Mouse (Mus musculus) hematopoietic stem cell, adult 5-6 weeks (primary cell): ENCODE data around the gene Skil. TPM values are rescaled to one million over a fixed set of nuclear protein-coding genes. Genes with fewer than 3 reads are reported as not detected.

Experiments
- ATAC-seq, 2 experiments: fragments of 125-278 bp in 1 of 2; replicated peaks in 1 of 2; 2 replicates each; pipeline ENCODE4 v1.8.0; 2016 to 2017; ENCODE audit warnings: inconsistent platforms in 2 of 2, mild to moderate bottlenecking in 2 of 2, moderate number of reproducible peaks in 2 of 2, low read depth in 1 of 2, moderate TSS enrichment in 1 of 2; ENCODE audit not compliant: low FRiP score in 2 of 2, poor library complexity in 2 of 2, severe bottlenecking in 2 of 2, insufficient read depth in 1 of 2, low TSS enrichment in 1 of 2
- total RNA-seq: library from RNA; stranded (forward); fragments of 172-1452, 232-1000 nt; gene quantifications from 2 replicates; pipeline ENCODE4 v1.2.3, GENCODE M21; 2017

Gene Skil
- 49.2 and 65.2 TPM in 2 replicates for total RNA-seq

DNA sequence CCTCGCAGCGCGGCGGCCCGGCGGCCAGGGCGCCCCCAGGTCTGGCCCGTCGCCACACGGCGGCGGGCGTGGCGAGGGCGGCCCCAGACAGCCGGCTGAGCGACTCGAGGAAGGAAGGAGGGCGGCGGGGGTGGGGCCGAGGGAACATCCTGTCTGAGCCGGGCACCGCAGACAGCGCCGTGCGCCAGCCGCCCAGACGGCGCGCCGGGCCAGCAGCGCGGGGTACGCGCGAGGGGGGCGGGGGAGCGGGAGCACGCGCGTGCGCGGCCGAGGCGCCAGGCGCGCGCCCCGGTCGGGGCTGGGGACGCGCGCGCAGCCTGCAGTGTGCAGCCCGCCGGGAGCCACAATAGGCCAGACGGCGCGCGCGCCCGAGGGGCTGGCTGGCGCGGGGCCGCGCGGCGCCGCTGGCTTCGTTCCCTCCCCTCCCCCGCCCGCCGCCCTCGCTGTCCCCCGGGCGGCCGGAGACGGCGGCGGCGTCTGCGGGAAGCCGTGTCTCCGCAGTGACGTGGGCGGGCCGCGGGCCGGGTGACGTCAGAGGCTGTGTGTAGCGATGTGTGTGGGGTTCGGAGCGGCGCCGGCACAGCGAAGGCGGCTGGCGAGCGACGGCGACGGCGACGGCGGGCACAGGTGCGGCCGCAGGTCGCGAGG is at the start of gene Skil:
Gene Skil, plus strand, starts transcription at position 528 of the 648 bp plus-strand sequence.
- peak; percentile 66 to 77 for ATAC-seq

DNA sequence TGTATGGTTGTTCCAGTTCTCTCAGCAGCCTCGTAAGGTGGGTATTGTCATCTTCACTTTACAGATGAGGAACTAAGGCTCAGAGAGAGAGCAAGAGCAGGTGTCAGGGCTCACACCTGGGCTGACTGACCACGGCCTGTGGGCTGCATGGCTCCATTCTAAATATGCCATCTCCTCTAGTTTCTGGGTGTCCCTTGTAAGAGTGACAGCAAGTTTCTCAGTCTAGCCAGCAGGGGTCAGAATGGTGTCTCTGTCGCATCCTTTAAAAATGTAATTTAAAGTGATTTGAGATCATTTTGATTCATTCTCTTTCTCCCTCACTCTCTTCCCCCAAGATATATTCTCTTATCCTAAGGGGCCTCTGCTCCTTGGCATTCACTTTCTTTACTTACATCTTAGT is 47.6 kb upstream of the Skil start:
- peak; percentile 42 to 68; a peak in 3 of 4 replicates for ATAC-seq

DNA sequence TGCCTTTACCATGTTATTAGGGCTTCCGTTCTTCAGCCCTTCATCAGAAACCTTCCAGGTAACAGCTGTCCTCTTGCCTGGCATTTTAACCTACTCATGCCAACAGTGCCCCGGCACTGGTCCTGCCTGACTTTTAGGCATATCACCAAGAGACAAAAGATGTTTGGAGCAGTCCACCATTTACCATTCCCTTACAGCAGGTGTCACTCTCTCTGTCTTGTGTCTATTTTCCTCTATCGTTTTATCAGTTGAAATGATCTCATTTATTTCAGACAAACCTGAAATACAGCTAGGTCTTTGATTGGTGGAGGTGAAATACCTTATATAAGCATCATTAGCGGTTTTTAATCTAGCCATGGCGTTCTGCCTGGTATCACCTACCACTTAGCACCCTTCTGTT is 45.8 kb upstream of the Skil start:
- no peak for ATAC-seq

DNA sequence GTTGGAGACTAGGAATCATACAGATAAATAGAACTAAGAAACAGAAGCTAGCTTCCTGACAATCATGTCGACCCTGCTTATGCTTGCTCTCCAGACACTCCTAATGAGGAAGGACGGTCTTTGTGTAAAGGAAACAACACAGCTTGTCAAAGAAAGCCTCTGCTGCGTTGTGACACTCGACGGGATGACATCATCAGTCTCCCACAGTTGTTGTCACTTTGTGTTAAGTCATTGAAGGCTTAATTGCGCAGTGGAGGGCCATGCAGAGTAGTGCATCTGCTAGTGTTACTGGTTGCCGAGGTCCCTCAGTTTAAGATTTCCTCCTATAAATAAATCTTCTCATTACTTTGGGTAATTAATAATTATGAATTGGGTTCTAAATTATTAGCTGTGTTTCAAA is 44.5 kb upstream of the Skil start:
- no peak for ATAC-seq

DNA sequence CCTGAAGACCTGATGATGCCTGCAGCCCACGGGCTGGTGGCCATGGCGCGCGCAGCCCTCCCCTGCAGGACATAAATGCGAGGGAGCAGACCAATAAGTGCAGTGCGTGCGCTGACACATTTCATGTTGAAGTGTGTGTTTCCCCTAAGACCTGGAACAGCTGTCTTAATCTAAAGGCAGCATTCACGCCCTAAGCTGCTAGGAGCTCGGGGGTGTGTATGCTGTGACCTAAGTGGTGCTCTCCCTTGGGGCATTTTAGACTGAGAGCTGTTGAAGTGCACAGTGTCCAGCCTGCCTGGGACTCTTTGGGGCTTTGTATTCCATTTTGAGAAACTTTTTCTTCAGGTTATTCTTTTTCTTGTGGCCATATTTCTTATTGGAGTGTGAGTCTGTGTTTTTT is 43.1 kb upstream of the Skil start:
- no peak for ATAC-seq

DNA sequence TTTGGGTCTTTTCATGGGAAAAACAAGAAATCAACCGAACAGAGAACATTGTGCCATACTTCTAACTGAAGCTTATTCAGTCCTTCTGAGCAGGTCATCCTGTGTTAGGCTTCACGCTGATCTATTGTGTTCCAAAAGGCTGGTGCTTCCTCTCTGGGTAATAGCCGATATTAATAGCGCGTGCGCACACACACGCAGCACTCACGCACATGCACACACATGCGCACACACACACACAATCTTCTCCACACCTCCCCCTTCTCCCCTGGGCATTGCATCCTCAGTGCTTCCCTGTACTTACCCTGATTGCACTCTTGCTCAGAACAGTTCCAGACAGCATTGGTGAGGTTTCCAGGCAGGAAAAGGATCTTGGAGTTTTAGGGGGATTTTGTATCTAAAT is 41.7 kb upstream of the Skil start:
- no peak for ATAC-seq

DNA sequence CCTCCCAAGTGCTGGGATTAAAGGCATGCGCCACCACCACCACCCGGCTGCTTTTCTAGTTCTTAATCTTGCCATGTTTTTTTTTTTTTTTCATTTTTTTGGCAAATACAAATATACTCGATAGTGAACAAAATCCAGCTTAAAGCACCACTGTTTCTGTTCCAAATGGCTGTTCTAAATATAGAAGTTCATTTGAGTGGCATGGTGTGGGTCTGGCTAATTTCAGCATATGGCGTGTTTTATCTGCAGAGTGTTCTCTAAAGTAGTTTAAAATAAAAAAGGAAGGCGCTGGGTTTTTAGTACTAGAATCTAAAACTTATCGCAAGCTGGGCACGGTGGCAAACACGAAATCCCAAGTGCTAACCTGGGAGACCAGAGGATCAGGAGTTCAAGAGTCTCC is 40.0 kb upstream of the Skil start:
- ATAC-seq = no peak

DNA sequence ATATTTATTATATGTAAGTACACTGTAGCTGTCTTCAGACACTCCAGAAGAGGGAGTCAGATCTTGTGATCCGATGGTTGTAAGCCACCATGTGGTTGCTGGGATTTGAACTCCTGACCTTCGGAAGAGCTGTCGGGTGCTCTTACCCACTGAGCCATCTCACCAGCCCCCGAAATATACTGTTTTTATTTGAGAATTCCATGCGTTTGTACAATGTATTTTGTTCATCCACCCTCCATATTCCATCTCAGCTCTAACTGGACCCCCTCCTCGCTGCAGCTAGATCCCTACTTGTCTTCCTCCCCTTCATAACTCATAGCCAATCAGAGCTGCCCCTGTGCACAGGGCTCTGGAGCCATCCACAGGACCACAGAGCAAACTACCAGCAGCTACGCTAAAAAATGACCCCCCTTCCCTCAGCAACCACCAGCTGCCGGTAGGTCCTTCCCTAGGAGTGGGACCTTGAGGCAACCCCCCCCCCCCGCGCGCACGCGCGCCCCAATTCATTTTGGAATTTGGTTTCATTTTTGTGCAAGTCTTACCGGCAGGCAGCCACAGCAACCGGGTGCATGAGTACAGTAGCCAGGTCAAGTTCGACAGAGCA is 38.7 kb upstream of the Skil start:
- peak; percentile 40 to 43 for ATAC-seq

DNA sequence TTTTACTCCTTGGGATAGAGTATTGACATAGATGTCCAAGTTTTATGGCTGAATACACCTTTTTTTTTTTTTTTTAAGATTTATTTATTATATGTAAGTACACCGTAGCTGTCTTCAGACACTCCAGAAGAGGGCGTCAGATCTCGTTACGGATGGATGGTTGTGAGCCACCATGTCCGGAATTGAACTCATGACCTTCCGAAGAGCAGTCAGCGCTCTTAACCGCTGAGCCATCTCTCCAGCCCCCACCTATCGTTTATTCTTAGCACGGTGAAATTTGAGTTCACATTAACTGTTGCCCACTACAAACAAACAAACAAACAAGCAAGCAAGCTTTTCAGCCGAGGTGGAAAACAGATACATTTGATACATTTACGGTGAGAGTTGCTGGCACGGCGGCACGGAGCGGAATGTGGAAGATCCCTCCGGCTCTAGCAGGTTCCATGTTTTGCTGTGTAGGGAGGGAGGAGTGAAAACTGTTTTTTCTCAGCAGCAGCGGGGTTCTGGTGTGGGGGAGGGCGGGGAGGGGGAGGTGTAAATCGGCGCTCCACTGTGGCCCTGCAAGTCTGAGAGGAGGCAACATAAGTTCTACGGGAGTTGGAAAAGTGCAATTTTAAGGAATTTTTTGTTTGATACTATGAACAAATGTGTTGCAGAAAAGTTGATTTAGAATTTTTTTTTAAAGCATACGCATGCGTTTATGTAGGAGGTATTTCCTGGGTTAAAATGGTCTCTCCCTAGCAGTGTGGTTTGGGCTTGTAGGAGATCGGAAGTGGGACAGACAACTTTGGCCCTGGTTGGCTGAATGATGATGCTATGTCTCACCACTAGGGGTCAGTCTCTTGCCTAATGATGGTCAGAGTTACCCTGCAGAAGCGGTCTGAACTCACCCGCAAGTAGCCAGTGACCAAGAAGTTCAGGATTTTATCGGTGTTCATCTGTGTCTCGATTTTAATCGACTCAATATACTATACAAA is 37.9 kb upstream of the Skil start:
- peak; percentile 33 to 54; a peak in 3 of 4 replicates for ATAC-seq

DNA sequence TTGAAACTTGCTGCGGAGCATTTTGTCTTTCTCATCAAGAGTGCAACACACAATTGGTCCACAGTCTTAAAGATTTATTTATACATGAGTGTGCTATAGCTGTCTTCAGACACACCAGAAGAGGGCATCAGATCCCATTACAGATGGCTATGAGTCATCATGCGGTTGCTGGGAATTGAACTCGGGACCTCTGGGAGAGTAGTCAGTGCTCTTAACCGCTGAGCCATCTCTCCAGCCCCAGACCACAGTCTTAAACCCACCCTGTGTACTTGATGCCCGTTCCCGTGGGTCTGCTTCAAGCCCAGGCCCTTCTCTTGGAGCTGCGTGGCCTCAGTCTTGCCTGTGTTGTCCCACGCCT is 34.1 kb upstream of the Skil start:
- ATAC-seq = no peak

DNA sequence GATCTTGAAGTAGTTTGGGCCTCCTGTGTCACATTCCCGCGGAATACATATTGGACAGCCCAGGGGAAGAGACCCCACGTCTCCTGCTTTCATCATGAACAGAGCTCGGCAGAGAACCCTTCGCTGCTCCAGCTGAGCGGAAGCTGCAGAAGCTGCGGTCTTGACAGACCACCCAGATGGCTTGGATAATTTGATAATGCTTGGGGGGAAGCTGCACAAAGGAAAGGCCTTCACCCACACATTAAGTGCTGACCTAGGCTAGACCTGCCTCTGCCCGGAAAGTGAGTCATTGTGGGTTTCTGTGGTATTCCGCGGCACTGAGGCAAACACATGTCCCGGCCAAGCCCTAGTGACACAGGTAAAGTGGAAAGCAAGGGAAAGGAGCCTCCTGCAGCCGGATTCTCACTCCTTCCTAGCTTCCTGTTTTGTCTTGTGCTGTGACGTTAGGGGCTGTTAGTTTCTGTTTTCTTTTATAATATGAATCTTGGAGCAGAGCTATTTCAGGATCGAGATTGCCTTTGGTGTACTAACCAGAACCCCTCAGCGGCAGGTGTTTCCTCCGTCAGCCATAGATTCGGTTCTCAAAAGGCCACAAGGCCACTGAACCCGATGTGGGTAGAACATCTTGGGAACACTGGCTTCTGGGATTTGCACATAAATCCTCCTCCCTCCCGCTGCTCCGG is 33.6 kb upstream of the Skil start:
- peak; percentile 88 to 93 for ATAC-seq

DNA sequence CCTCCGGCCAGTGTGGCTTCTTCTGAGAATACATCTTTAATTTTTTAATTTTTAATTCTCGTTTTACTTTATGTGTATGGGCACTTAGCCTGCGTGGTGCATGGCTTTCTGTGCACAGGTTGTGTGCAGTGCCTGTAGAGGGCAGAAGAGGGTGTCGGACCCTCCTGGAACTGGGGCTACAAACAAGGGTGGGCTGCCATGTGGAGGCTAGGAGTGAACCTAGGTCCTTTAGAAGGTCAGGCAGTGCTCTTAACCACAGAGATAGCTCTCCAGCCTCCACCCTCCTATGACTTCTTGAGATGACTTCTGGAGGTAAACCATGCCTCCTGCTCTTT is 33.1 kb upstream of the Skil start:
- peak; percentile 31 to 46 for ATAC-seq

DNA sequence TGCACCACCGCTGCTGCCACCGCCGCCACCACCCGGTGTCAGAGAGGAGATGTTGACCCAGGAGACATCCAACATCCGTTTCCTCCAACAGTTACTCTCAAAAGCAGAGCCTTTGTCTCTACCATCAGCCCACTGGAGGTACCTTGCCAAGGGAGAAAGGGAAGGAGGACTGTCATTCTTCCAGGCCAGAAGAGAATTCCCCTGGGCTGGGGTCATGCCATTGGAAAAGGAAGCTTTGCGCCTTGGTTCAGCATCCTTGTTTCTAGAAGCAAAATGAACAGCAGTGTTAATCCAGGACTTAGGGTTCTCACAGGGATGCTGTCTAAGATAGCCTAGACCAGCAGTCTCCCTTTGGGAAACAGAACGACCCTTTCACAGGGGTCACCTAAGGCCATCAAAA is 32.5 kb upstream of the Skil start:
- ATAC-seq = no peak

DNA sequence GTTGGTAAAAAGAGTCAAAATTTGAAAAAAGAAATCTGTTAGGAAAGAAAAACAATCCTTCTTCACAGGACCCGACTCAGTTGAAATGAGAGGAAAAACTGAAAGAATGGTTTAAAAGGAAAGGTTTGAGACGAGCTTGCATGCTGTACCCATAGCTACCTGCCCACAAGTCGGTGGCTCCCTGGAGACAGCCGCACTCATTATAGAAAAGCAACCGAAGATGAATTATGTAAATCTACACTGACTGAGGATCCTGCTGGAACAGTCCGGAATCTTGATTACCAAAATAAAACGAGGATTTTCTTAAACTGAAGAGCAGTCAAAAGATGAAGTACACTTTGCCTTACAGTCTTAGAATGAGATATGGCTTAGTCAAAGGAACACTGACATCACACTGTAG is 26.4 kb upstream of the Skil start:
- no peak for ATAC-seq

DNA sequence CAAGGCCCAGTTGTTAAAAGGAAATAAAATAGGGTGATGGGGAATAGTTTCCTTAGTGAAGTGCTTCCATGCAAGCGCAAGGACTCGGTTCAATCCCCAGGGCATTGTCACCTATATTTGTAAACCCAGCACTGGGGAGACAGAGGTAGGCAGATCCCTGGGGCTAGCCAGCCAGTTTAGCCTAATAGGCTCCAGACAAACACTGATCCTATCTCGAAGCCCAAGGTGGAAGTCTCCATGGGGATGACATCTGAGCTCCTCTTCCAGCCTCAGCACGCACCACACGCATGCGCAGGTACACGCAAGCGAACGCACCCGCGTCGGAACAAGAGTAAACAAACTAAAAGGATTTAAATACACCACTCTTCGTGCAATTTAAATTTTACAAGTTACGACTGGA is 23.1 kb upstream of the Skil start:
- no peak for ATAC-seq

DNA sequence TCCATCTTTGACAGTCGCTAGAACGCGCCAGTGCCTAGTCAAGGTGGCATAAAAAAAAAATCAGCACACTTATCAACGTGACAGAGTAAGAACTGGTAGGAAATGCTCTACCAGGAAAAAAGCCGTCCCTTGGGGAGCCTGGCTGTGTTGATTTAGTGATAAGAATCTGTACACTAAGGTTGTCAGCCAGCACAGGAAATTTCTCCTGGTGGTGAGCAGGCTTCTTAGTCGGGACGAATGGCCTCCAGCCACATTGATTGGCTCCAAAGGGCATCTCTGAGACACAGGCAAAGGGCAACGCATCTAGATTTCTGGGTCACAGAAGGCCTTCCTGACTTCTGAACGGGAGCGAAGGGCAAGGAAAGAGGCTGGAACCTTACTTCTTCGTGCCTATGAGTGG is 19.1 kb upstream of the Skil start:
- ATAC-seq = 0 out of 4 replicates have a peak, but pooled peaks of 1 of the 2 experiments have one; percentile 12

DNA sequence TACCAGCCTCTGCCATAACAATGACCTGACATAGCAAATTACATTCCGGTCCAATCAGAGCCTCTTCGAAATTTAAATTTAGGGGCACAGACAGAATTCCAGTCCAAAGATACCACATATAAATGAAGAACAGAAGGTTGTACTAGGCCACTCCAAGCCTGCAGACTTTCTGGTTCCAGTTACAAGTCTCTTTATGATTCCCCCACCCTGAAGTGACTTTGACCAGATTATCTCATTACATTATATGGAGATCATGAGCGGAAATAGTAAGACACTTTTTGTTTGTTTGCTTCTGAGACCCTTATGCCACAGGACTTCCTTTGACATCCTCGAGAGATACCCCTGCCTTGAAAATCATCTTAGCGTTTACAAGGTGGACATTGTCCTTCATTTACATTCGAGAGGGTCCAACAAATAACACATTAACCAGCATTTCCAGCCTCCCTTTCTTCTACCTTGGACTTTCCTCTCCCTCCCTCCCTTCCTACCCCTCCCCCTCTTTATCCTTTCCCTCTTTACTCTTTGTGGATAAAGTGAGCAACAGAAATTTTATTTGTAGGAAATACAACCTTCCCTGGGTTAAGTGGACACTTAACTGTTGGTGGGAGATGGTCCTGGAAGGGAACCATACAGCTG is 17.7 kb upstream of the Skil start:
- no peak for ATAC-seq
